Comparison of ENCODE assay signal across 24 mouse cellular contexts in the genomic region with DNA sequence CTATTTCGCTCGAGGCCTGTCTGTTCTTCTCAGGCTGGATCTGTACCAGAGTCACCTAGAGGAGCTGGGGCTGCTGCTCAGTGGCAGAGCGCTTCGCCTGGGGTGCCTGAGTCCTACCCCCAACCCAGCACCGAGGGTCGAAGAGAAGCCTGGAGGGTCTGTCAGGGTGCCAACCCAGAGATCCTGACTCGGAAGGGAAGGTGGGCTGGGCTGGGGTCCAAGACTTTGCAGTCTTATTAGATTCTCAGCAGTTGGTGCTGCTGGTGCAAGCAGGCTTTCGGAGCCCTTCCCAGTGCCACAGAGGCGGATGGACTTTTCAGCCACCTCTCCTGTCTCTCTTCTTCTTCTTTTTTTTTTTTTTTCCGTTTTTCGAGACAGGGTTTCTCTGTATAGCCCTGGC.
"Had no signal": no experiment of that assay in that cellular context is flagged by ENCODE, and none has a peak within 500 bp of the region (broad histone marks: within the 10 kb centered on the region; RNA-seq: fewer than 3 reads in every experiment).

No protein-coding gene starts in this region.

- H3K4me1 ChIP-seq: liver, embryonic 15.5 days had no signal

- H3K9me3 ChIP-seq: heart, embryonic 13.5 days; heart, embryonic 15.5 days; hindbrain, embryonic 12.5 days; hindbrain, embryonic 15.5 days; kidney, embryonic 15.5 days; limb, embryonic 12.5 days; liver, embryonic 13.5 days; liver, embryonic 15.5 days had no signal

- H3K4me2 ChIP-seq: heart, embryonic 11.5 days; heart, embryonic 13.5 days; heart, embryonic 15.5 days; hindbrain, embryonic 12.5 days; hindbrain, embryonic 15.5 days; kidney, embryonic 15.5 days; limb, embryonic 12.5 days; liver, embryonic 11.5 days; liver, embryonic 13.5 days; liver, embryonic 15.5 days had no signal

- H3K27me3 ChIP-seq: heart, embryonic 13.5 days; heart, embryonic 15.5 days; hindbrain, embryonic 12.5 days; hindbrain, embryonic 15.5 days; kidney, embryonic 15.5 days; limb, embryonic 12.5 days; liver, embryonic 13.5 days; liver, embryonic 15.5 days had no signal

- H3K9ac ChIP-seq: heart, embryonic 15.5 days; hindbrain, embryonic 12.5 days; hindbrain, embryonic 15.5 days; kidney, embryonic 15.5 days; limb, embryonic 12.5 days; liver, embryonic 13.5 days; liver, embryonic 15.5 days; liver, postnatal 0 days had no signal

- DNase-seq: gastrocnemius, postnatal 14 days; gastrocnemius, postnatal 36 days; heart, adult 11 months; heart, adult 2 months; heart, postnatal 14 days; heart, postnatal 36 days; kidney, postnatal 14 days; layer of hippocampus, adult 9-11 months; layer of hippocampus, postnatal 36 days; liver; liver, embryonic 13.5 days; liver, postnatal 0 days had no signal

- ATAC-seq: hindbrain, postnatal 0 days; liver, postnatal 0 days had no signal

- H3K36me3 ChIP-seq: heart, embryonic 13.5 days; heart, embryonic 15.5 days; hindbrain, embryonic 12.5 days; hindbrain, embryonic 15.5 days; kidney, embryonic 15.5 days; limb, embryonic 12.5 days; liver, embryonic 13.5 days; liver, embryonic 15.5 days had no signal

- H3K4me3 ChIP-seq: heart, adult 2 months; heart, embryonic 13.5 days; heart, embryonic 15.5 days; hindbrain, embryonic 12.5 days; hindbrain, embryonic 15.5 days; kidney, embryonic 15.5 days; left cerebral cortex, adult 2 months; limb, embryonic 12.5 days; liver, embryonic 13.5 days; liver, embryonic 15.5 days had no signal

- H3K27ac ChIP-seq: heart, embryonic 13.5 days; heart, embryonic 15.5 days; hindbrain, embryonic 12.5 days; hindbrain, embryonic 15.5 days; hindbrain, postnatal 0 days; kidney, postnatal 0 days; left cerebral cortex, adult 2 months; limb, embryonic 12.5 days; liver, embryonic 13.5 days; liver, embryonic 15.5 days had no signal
